Mouse (Mus musculus) mesoderm, embryonic 11.5 days (tissue): ENCODE results near the gene Phrf1.

Experiments
- DNase-seq: peaks from one replicate; pipeline ENCODE4 v3.0.0-alpha.2; 2012; ENCODE audit warnings: low read depth, low spot score

Phrf1 gene

DNA sequence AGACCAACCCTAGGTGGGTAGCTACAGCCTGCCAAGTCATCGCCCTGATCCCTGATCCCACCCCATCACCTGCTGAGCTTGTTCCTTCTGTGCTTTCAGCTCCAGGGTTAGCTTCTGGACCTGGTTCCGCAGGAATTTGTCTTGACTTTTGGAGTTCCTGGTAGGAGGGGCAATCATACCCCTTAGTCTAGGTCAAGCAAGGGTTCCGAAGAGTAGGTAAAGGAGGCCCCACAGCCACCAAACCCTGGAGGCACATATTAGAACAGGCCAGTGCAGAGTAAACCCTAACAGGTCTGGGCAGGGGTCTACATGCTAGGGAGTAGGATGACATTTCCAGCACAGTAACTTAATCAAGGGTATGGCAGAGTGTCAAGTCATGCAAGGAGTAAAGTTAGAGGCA lies 15.5 kb upstream of the Phrf1 start:
- DNase-seq: no peak

DNA sequence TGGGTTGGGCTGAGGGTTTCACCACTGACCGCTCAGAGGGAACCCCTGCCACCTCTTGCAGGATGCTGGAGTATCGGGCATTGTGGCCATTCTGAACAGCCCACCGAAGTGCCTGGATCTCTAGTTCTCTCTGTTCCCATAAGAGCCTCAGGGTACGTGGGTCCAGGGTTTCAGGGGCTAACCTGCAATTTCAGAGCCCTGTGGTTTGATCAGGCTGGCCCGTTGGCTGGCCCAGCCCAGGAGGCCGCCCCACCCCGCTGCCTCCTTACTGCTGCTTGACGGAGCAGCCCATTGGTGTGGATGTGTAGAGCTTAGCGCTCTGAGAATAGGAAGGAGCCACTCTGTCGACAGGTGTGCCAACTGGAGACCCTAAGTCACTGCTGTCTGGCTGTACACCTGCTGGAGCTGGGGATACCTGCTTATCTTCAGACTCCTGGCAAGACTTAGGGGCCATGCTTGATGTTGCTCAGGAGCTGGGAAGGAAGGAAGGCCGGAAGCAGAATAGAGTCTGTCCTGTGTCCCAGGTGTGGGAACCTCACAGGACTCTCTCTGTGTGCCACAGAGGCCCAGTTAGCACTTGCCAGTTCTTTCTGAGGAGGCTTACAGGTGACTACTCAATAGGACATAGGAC lies 14.9 kb upstream of the Phrf1 start, which contains the start of gene Lmntd2:
TSS of gene Lmntd2 (minus strand) at position 476 of the 631 bp plus-strand sequence.
- DNase-seq: no peak

DNA sequence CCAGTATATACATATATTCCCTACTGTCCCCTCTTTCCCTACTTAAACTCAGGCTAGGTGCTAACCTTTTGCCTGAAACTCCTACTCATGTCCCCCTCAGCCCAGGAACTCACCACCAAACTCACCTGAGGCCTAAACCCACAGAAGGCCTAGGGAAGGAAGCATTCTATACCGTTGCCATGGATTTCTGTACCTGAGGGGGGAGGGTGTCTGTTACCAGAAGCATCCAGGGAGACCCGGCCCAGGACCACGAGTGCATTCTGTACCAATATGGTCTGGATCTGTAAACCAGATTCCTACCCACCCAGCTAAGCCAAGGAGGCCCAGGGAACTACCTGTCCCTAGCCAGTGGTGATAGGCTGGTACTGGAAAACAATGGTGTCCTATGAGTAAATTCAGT lies 14.3 kb upstream of the Phrf1 start:
- no peak for DNase-seq

DNA sequence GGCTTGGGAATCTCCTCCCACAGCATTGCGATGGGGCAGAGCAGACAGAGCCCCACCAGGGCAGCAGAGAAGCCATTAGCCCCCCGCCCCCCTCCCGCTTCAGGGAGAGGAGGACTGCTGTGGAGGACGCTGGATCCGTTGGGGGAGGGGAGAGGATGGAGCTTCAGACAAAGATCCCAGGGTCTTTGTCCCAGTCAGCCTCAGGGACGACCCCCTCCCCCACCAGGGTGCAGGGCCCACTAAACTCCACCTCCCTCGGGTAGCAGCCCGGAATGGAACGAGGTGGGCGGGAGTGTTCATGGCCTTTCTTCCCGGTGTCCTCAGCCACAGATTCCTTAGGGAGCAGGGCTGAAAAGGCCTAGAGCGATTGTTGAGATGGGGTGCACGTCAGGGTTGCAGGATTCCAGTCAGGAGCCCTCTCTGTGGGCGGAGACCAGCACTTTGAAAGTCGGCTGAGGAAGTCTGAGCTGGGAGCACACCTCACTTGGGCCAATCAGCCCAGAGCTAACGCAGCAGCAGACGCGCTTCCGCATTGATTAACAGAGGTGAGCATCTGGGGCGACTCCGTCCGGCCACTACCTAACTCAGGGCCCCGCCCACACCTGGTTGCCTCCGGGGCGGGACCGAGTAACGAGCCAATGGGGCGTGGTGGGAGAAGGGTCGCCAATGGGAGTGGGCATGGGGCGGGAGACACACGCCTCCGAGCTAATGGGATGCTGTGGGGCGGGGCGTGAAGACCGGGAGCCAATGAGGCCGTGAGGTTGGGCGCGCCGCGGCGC lies 13.3 kb upstream of the Phrf1 start, which contains the start of gene Rassf7:
TSS of gene Rassf7 (plus strand) at position 760 of the 779 bp plus-strand sequence.
- peak; percentile 96 for DNase-seq

DNA sequence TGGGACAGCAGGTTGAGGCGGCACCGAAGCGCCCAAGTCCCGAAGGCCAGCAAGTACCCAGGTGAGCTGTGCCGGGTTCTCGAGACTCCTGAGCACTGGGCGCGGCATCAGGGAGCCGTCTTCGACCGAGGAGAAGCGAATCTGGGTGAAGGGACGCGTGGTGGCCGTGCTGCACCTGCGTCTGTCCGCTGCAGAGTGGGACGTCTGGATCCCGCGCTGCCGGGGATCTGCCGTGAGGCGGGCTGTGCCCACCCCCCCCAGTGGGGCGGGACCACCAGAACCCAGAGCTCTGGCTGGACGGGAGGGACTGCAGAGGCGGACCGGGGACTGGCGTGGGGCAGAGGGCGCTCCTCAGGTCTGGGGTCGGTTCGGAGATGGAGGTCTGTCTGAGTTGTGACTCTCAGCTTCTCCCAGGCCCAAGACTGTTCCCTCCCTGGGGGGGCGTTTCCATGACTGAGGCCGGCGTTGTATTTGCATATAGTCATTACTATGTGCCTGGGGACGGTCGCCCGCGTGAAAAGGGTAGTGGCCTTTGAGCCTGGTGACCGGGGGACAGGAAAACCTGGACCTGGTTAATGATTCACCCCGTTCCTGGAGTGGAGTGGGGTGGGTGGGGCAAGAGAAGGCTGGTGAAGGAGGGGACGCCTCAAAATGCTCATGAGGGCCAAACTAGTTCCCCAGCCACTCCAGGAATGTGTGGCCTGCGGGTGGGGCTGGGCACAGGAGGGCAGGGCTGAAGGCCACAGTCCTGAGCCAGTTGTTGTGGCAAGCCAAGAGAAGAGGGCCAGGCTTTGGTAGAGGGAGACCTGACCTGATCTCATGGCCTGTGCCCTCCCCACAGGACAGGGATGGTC lies 12.5 kb upstream of the Phrf1 start:
- peak; percentile 72 for DNase-seq

DNA sequence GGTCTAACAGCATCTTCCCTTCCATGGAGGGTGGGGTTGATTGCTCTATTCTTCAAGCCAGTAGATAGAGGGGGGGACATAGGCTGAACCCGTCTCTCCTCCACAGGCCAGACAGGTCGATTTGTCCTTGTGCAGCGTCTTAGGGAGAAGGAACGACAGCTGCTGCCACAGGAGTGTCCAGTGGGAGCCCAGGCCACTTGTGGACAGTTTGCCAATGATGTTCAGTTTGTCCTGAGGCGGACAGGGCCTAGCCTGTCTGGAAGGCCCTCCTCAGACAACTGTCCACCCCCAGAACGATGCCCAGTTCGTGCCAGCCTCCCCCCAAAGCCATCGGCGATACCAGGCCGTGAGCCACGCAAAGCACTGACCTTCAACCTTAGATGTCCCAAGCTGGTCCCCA lies 11.7 kb upstream of the Phrf1 start:
- DNase-seq: no peak

DNA sequence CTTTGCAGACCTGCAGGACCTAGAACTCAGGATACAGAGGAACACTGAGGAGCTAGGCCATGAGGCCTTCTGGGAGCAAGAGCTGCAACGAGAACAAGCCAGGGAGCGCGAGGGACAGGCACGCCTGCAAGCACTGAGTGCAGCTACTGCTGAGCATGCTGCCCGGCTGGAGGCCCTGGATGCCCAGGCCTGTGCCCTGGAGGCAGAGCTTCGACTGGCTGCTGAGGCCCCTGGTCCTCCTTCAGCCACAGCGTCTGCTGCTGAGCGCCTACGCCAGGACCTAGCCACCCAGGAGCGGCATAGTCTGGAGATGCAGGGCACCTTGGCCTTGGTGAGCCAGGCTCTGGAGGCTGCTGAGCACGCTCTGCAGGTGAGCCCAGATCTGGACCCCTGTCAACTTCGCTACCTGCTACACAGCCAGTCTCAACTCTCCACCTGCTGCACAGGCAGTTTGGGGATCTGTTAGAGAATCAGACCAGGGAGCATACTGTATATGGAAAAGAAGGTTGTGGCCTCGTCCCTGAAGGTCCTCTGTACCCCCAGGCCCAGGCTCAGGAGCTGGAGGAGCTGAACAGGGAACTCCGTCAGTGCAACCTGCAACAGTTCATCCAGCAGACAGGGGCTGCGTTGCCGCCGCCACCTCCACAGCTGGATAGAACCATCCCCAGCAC lies 11.1 kb upstream of the Phrf1 start:
- DNase-seq: no peak

DNA sequence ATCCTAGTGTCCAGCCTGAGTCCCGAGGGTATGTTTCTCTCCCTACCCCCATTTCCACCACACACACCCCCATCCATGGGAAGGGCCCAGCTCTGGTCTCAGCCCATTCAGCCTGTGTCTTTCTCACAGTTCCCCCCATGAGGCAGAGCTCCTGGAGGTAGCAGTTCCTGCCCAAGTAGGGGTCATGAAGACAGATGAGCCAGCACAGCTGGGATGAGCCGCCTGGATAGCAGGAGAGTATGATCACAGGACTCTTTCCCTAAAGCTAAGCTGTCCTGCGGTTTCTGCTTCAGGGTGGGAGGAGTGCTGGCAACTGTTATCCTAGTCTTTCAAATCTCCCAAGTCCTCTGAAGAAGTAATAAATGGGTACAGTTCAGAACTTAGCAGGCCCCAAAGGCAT lies 10.4 kb upstream of the Phrf1 start:
- no peak for DNase-seq

DNA sequence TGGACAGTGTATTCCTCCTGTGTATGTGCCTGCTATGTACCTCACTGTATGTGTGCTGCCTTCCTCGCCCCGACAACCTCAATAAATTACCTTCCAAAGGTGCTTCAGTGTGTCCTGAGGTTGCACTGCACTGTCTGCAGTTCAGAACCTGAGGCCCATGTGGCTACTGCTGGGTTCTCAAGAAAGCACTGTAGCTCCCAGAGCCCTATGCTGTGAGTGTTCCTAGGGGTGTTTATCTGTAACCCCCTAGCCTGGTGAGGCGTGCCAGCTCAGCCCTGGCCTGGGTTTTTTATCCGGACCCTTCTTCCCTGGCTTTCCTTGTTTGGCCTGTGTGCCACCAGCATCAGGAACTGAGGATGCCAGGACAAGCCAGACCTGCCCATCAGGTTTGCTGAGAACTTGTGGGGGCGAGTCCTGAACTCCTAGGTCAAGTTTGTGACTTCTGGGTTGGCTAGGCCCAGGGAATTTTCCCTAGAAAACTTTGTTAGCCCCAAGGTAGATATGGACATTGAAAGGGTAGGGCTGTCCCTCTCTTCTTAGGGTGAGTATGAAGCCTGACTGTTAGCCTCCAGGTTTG lies 9.9 kb upstream of the Phrf1 start:
- DNase-seq: no peak

DNA sequence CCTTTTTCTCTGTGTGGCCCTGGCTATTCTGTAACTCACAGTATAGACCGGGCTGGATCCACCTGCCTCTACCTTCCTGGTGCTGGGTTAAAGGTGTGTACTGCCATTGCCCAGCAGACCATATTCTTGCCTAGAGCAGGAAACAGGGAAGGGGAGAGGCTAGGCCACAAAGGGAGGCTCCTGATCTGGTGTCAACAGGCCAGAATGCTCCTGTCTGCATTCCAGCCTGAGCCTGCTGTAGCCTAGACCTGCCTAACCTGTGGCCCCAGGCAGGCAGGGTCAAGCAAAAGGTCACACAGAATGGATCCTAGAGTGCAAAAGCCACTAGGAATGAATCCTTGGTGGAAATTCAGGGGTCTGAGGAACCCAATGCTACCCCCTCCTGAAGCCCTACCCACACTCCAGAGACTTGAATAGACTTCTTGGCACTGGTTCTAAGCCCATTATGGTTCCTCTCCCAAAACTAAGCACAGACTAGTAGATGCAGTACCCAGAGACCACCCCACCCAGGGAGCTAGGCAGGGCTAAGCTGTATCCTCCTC lies 9.0 kb upstream of the Phrf1 start:
- DNase-seq: no peak

DNA sequence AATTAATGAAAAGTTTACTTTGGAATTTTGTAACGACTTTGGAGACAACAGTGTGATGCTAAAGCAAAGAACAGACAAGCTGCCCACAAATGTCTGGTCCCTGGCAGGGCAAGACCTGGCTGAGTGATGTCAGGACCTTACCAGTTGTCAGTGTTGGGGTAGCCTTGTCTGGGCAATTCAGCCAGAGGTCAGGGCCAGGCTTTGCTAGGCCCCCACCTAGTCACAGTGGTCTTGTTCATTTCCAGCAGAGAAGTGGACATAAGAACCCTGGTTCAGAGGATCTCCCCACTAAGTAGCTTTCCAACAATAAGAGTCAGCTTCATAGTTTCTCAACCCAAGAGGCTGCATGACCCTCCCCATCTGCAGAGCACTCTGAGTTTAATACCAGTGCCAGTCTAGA lies 8.2 kb upstream of the Phrf1 start:
- DNase-seq: no peak

DNA sequence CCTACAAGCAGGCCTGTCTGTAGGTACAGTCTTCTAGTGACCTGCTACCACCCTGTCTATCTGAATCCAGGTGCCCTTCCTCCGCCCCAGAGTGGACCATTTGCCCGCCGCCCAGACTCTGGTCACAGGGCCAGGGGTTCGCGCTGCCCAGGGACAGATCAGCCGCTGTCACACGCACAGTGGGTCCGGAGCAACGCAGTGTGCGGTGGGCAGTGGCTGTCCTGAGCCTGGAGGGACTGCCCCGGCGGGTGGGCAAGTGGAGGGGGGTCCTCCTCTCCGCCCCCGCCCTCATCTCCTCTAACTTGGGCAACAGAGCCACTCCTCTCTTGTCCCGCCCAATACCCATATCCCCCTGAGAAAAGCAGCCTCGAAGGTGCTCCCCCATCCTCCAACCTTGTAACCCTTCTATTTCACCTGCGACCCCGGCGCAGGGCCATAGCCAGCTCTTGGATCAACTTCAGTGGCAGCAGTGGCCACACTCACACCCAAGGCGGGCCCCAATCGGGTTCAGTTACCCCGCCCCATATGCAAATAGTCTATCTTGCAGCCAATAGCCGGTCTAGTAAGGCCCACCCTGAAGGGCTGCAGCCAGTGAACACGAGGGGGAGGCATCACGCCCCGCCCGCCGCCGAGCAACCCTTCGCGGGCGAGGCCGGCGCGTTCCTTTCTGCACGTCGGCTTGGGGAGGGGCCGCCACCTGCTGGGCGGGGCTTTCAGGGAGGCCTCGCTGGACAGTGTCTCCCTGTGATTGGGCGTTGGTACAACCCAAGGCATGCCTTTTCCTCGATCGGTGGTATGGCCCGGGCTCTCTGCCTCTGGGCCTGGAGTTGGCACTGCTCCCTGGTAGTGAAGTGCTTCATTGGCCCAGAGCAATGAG lies 7.1 kb upstream of the Phrf1 start:
- DNase-seq: peak; percentile 98

DNA sequence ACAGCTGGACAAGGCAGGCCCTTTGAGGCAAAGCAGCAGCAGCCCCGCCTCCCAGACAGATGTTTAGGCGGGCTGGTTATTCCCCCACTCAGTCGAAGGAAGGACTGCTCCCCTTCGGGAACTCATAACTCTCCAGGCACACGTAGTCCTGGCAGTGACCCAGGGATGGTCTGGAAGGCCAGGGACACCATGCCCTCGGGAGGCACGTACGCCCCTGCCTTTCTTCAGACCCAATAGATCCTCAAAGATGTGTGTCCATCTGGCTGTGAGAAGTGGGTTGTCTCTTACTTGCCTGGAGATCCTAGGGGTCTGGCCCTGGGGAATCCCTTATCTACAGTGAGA lies 6.5 kb upstream of the Phrf1 start:
- DNase-seq: no peak

DNA sequence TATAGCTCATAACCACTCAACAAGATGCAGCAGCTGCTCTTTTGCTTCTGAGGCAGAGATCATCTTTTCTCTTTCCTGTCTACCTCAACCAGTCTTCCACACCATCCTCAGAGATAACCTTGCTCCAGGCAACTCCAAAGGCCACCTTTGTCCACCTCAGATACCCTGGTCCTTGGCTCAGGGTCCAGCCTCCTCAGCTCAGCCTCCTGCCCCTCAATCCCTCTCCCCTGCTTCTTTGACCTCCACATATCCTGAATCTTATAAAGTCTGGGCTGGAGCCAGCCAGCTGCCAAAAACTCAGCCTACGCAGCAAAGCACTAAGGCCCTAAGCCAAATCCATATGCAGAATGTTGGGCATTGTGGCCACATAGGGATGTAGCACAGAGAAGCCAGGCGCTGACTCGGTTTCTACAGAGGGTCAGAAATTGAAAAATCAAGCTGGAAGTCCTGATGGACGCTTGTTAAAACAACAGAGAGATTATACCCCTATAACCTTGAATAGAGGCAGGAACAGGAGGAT lies 5.8 kb upstream of the Phrf1 start:
- no peak for DNase-seq

DNA sequence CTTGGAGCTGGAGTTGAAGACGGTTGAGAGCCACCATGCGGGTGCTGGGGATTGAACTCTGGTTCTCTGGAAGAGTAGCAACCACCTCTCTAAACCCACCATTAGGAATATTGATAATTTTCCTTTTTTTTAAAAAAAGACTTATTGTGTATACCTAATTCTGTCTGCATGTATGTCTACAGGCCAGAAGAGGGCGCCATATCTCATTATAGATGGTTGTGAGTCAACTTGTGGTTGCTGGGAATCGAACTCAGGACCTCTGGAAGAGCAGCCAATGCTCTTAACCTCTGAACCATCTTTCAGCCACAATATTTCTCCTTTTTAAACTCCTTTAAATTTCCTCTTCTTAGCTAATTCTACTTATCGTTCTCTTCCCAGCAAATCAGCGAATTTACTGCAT lies 2.0 kb upstream of the Phrf1 start:
- no peak for DNase-seq

DNA sequence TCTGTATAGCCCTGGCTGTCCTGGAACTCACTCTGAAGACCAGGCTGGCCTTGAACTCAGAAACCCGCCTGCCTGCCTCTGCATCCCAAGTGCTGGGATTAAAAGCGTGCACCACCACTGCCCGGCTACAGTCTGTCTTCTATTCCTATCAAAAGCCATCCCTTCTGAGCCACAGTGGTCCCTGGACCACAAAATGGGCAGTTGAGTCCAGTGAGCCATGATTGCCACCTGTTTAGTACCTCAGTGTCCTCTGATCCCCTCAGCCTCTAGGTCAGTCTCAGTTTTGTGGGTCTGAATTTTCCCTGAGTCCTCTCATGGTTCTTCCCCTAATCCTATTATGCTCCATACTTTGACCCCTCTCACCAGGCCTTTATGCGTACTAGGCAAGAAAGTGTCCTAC lies 788 bp upstream of the Phrf1 start:
- no peak for DNase-seq

DNA sequence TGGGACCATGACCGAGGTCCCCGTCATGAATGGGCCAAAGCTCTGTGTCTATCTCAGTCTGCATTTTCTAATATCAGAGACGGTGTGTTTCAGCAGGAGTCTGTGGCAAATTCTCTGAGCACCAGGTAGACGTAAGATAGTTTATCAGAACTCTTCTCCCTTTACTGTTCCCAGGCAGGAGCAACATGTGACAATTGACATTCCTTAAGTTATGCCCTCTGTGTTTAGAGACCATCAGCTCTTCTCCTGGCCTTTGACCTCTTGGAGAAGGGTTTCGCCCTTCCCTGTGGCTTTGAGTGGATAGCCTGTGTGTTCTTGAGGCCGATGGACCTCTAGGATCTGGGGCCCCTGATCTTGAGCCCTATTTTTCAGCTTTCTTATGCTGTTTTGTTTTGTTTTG lies 1.1 kb downstream of the Phrf1 start:
- no peak for DNase-seq

DNA sequence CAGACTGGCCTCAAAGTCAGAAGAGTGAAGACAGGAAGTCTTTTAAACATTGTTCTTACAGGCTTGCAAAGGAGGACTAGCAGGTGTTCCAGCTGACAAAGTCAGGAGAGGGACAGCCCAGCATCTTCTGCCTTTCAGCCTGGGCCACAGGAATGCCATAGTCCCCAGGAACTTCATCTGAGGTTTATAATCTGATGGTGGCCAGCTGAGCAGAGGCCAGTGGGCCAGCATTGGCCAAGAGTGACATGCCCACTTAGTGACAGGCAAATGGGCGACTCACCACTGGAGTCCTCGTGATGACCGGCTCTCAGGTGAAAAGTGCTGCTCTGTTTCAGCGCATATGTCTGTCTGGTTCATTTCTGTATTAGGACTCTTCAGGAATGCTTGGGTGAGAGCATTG lies 2.0 kb downstream of the Phrf1 start:
- no peak for DNase-seq

DNA sequence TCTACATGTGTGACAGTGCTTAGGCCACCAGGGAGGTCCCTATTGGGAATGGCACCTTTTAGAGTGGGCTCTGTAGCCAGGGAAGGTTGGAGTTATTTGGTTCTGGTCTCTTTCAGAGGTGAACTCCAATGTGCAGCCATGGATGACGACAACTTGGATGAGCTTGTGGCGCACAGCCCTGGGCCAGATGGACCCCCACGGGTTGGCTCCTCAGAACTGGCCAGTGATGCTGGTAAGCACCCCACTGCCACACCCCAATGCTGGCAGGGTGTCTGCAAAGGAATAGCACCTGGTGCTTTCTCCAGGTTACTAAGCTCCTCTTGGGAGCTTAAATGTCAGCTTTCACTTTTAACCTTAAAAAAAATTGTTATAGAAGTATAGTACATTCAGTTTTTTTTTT lies 2.5 kb downstream of the Phrf1 start:
- DNase-seq: no peak

DNA sequence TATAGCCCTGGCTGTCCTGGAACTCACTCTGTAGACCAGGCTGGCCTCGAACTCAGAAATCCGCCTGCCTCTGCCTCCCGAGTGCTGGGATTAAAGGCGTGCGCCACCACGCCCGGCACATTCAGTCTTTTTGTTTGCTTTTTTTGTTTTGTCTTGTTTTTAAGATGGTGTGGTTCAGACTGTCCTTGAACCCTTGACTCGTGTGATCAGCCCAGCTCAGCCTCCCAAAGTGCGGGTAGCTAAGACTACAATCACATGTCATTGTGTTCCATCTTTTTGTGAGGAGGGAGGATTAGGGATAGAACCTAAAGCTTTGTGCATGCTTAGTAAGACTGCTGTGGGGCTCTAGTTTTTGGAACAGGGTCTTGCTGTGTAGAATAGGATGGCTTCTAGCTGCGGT lies 3.0 kb downstream of the Phrf1 start:
- DNase-seq: no peak
